Mouse (Mus musculus): ENCODE measurements around the gene Pigv.
"Not testable (repeated sequence)": the region's sequence is repeated elsewhere in the genome, so short reads cannot be mapped to it uniquely, and the experiment has no call there.

Pigv gene

DNA sequence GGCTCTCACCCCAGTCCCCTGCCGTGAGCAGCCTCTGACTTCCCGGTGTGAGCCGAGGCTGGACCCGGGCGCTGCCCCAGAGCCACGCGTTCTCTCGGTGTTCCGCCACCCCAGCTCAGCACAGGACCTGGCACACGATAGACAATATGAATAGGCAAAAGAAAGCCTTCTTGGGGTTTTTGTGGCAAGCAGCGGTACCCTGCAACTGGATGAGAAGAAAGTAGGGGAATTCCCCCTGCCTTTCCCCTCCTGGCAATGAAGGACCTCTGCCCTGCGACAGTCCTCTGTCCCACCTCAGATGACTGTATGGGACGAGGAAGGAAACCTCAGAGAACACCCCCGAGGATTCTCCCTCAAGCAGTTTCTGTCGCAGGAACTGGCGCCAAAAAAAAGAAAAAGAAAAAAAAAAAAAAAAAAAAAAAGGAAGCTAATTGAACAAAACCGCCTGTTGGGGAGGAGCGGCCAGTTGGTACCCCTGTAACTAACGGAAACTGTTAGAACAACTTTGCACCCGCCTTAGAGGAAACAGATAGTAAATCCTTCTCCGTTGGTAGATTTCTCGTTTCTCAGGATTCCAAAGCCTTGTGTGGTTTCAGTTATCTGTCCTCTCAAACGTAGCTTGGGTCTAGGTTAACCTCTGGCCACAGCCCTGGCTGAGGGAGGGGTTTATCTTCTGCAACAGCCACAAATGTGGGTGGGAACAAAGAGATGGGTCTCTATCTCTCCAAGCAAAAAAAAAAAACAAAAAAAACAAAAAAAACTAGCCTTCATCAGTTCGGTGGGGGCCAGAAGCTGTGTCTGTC, 599 bp upstream of the Pigv start:
- DNase-seq: peak; percentile 53

DNA sequence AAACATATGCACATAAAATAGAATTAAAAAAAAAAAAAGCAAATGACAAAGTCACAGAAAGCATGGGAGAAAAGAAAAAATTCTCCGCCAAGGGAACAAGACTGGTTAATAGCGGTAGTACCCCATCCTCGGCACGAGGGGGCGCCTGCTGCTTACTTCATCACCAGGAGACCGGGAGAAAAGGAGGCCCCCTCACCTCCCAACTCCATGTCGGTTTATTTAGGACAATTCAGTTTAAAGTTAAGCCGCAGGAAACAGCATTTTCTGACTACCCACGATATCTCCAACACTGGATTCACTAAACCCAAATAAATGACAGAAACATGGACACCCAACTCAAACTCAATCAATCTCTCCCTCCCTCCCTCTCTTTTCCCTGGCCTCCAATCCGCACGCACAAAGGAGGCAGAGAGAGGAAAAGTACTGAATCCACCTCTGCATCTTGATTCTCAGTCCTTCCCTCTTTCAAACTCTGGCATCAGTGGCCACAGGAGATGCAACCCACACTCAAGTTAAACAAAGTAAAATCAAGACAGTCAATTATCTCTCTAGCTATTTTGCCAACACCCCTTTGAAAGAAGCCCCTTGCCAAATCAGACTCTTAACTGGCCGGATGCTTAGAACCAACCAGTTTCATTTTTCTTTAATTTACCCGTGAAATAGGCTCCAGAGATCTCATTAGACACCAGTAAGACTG, 1.1 kb downstream of the Pigv start:
- DNase-seq: peak; percentile 86

DNA sequence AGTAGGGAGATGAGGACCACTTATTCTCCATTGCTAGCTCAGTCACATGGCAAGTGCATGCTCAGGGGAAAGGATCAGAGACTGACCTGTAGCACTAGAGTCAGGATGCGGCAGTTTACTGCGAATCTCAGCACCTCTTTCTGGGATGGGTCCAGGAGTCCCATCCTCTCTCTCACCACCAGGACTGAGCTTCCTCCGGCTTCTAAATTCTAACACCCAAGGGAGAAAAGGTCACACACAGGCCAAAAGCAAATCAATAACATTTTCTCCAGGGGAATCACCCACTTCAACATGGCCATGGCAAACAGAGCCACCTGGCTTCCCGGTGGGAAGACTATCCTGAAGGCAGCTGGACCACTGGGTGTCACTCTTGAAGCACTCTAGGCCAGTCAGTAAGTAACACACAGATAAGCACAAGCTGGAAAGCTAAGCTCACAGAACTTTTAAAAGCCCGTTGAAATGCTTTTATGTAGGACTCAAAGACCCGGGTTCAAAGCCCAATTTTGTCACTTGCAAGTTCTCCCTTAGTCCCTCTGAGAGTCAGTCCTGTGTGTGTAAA, 2.7 kb downstream of the Pigv start:
- peak; percentile 38 for DNase-seq

DNA sequence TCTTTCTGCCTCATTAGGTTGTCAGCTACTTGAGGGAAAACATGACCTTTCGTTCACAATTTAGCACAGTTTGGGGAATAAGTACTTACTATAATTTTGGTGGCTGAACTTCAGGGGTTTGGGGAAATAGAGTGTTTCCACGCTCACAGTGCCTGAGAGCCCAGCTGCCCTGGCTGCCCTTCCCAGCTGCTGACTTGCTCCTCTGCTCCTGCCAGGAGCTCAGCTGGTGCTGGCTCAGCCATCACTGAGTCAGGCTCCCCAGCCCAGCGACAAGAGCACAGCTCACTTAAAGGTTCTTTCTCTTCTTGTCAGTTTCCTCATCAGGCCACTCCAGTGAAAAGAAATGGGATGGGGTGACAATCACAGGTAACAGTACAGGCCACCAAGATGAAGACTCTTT, 3.9 kb downstream of the Pigv start:
- DNase-seq: no peak

DNA sequence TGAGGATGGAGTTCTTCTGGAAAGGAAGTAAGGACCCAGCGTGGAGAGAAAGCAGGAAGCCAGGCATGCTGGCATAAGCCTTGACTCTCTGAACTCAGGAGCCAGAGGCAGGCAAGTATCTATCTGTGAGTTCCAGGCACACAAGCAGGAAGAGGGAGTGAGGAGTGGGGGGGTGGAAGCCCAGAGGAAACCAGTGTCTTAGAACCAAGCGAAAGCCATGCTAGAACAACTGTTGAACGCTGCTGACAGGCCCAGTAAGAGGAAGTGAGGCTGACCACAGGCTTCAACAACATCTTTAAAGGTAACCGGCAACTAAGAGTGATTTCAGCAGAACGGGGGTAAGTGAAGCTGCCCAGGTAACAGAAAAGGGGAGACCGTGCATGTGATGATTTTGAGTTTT, 6.2 kb downstream of the Pigv start:
- DNase-seq: no peak

DNA sequence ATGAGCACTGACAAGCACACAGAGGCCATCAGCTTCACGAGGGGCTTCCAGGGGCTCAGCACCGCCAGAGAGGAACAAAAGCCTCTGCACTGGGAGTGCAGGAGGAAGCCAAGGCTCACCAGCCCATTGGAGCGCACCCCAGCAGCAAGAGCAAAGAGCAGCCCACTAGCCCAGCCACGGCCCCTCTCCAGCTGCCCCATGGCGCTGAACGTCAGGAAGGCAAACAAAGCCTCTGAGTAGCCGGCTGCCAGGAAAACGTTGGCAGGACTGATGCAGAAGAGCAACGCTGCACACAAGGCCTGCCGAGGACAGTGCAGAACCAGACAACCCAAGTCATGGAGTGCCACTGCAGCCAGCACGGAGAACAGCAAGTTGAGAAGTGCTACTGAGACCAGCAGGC, 7.3 kb downstream of the Pigv start:
- DNase-seq: no peak

DNA sequence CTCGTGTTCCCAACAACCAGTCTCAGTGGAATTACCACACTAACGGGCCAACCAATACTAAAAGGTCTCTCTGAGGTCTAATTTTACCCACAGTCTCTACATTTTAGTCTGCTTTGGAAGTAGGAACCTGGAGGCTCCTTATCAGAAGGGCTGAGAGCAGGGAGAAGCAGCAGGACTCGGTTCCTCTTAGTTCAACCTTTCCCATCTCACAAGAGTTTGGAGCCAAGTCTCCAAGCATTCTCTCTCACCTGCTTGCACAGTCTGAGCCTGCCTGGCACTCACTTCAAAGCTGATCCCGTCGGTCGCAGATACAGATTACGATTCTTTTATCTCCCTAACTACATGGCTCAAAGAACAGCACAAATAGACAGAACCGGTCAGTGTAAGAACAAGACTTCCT, 9.5 kb downstream of the Pigv start:
- no peak for DNase-seq

DNA sequence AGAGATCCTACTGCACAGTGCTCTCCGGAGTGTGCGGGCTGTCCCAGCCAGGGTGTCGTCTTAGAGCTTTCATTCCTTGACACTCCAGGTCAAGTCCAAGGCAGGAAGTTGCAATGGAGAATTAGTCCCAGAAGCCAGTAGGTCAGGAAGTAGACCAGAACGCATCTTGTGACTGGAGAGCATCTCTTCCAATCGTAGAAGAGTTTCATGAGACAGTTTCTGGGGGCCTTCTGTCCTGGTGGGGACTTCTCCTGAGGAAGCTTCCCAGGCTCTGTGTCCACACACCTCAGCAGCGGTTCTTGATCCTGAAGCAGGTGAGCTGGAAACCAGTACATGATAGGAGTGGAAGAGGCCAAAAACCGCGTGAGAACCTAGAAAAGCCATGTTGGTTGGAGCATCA, 10.0 kb downstream of the Pigv start:
- no peak for DNase-seq

DNA sequence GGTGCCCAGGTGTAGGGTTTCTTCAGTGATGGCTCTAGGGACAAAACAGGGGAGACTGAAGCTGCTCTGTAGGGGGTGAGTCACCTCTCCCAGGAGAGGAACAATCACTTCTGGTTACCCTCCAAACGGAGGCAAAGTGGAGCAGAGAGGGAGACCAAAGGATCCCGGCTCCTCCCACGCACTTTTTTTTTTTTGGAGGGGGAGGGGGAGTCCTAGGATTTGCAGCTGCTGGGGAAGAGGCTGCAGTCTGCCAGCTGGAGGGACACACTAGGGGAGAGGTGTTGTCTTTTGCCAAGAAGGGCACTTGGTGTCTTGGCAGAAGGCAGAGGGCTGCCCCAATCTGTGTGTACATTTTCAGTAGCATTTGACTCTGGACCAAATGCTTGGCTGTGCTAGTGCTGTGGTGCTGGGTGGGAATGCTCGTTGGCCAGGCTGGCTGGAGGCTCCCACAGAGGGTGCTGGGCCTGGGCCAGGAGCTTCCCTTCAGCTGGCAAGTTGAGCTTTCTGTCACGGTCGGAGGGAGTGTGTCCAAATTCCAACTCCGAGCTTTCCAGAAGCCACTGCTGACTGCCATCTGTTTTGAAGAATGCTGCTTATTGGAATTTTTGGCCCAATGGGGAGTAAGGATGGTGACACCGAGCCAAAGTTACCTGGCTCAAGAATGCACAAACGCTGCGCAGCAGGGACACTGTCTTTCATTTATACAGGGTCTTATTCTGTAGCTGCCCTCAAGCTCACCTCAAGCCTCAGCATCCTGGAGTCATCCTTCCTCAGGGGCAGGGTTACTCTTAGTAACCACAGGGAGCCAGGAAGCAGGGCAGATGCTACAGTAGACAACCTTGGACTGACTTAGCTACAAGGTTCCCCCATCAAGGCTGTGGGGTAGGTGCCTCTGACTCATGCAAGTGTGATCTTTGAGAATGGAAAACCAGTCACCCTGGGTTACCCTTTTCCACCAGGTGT, 12.0 kb downstream of the Pigv start:
- DNase-seq: peak; percentile 93

DNA sequence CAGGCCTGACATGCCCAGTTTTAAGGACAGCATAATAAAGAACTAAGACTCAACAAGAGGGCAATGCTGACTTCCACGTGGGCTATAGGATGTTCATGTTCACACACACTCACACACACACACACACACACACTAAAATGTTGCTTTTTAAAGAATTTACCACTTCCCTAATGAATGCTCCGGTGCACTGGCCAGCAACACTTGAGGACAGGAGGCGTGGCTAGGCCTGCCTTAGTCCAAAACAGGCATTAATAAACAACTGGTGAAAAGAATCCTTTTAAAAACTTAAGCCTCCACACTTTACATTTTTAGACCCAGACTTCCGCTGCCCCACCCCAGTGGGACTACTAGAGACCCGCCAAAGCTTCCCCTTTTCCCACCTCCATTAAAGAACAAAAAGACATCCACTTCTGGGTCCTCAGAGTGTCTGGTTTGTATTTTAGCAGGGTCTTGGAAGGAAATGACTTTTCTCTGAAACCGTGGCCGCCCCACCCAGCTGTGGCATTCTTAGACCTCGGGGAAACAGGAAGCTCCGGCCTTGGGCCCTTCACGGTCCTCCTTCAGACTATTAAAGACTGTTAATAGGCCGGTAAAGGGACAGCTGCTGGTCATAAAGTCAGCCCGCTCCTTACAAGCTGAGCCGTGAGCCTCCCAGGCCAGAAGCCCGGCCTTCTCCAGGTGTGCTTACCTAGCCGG, 12.8 kb downstream of the Pigv start:
- DNase-seq: peak; percentile 81

DNA sequence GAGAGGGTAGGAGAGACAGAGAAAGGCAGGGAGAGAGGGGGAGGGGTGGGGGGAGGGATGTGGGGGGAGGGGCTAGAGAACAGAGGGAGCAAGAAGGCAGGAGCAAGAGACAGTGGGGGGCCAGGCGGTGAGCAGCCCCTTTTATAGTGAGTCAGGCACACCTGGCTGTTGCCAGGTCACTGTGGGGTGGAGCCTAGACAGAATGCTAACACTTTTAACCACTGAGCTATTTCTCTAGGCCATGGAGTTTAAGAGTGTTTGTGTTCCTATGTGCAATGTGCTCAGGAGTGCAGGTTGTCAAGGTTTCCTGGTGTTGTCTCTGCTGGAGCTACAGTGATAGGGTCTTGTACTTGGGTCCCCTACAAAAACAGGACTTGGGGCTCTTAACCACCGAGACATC, 13.7 kb downstream of the Pigv start:
- no peak for DNase-seq

DNA sequence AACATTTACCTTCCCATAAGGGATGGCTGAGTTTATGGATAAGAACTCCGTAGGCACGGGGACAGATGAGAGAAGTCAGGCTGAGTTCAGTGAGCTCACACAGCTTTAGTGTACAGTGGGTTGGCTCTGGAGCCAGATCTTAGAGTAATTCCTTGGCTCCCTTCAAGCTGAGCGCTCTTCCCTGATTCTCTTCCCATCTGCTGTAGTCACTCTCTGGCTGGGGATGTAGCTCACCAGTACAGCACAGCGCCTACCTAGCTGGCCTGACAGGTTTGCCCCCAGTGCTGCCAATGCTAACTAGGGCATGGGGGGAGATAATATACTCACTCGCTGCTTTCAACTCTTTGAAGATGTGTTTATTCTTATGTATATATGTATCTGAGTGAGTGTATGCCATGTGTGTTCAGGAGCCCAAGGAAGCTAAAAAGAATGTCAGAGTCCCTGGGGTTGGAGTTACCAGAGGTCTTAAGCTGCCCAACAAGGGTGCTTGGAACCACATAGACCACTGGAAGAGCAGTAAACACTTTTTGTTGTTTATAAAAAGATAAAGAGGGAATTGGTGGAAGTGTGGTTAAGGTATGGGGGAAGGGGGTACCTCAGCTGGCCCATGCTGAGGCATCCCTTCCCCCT, 14.5 kb downstream of the Pigv start:
- no peak for DNase-seq

DNA sequence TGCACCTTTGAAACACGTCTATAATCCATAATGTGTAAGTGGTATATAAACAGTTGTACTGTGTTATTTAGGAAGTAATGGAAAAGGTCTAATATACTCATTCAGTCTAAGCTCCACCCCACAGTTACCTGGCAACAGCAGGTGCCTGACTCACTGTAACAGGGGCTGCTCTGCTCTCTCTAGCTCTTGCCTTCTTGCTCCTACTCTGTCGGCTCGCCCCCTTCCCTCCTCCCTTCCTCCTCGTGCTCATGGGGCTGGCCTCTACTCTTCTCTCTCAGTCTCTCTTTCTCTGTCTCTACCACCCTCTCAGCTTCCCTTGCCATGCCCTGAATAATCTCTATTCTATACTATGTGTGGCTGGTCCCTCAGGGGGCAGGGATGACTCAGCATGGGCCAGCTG, 15.4 kb downstream of the Pigv start:
- DNase-seq: no peak

DNA sequence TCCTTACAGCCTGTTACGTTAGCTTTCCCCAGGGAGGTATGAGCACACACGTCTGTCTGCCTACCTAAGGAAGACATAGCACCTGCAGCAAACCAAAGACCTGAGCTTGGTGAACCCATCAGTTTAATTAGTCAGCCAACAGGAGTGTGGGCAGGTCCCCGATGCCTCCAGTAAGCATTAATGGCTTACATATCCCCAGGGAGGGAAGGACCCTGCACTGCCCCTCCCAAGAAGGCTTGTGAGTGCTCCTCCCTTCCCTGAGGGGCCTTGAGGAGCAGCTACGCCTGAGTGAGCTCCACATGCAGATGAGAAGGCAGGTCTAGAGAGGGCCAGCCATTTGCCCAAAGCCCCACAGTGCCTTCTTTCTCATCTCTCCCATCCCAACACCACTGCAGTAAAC, 16.2 kb downstream of the Pigv start:
- DNase-seq: peak; percentile 37

DNA sequence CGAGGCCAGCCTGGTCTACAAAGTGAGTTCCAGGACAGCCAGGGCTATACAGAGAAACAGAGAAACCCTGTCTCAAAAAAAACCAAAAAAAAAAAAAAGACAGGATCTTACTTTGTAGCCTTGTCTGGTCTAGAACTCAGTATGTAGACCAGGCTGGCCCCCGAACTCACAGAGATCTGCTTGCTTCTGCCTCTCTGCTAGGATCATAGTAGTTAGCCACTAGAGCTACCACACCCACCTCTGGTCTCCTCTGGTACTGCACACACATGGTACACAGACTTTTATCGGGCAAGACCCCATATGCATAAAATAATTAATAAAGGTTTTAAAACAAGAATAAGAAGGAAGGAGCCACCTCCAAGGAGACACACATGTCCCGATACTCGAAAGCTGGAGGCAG, 18.4 kb downstream of the Pigv start:
- DNase-seq: not testable (repeated sequence)

DNA sequence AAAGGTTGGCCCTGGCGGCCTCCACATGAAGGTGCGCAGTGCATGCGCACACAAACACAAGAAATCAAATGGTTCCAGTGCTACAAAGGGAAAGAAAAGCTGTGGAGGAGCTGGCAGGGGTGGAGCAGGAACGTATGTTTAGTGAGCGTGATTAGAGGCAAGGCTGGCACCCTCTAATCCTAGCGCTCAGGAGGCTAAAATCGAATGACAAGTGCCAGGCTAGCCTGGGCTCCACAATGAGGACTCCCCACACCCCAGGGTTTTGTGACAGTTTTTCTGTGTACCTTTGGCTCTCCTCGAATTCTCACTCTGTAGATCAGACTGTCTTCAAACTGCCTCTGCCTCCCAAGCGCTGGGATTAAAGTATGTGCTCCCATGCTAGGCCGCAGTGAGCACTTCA, 19.7 kb downstream of the Pigv start:
- DNase-seq: no peak

DNA sequence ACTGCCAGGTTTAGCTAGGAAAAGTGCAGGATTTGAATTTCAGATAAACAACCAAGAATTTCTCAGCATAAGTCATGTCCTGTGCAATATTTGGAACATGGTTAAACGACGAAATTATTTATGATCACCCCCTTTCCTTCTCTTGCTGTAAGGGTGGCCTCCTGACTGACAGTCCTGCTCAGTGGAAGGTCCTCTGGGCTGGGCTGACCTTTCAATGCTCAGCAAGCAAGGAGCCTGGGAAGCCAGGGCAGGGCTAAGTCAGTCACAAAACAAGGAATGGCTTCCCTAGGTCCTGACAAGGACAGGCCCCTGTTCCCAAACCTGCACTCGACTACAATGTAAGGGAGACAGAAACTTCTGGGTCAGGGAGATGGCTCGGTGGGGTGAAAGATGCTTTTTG, 20.5 kb downstream of the Pigv start:
- DNase-seq: no peak

DNA sequence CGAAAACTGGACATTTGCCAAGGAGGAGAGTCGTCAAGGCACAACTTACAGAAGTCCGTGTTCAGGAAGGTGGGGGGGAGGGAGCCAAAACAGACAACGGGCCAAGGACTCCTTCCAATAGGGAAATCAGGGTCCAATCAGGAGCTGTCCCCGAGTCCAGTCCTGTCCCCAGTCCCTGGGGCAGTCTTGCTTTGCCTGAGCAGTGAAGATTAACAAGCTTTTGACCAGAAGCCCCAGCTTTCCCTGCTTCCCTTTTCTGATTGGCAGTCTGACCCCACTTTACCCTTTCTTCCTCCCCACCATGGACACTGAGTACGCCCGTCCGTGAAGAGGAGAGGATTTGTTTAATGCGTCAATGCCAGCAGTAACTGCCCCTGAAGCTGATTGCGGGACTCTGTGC, 21.0 kb downstream of the Pigv start:
- no peak for DNase-seq

DNA sequence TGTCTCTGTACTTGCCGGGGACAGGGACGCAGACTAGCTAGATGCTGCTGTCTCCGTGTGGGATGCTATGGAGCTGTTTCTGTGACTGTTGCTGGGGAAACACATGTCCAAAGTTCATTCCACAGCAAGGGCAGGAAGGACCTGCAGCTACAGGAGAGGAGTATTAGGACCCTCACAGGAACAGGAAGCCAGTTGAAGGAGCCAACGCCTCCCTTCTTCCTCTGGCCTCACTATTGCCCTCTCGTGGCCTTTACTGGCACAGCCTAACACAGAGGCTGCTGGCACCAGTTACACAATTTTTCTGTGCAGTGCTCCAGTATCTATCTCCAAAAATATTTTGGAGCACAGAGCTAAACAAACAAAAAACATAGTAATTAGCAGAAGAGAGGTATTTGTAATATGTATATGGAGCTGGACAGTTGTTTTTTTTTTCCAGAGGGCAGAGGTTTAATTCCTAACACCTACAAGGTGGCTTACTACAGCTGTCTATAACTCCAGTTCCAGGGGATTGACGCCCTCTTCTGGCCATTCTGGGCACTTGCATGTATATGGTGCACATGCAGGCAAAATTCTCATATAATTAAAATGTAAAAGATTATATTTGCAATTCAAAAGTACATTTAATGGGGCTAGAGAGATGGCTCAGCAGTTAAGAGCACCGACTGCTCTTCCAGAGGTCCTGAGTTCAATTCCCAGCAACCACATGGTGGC, 22.3 kb downstream of the Pigv start, which contains the start of gene Zdhhc18:
Gene Zdhhc18 (minus strand): TSS at position 166 of the 711 bp plus-strand sequence.
- peak; percentile 89 for DNase-seq

DNA sequence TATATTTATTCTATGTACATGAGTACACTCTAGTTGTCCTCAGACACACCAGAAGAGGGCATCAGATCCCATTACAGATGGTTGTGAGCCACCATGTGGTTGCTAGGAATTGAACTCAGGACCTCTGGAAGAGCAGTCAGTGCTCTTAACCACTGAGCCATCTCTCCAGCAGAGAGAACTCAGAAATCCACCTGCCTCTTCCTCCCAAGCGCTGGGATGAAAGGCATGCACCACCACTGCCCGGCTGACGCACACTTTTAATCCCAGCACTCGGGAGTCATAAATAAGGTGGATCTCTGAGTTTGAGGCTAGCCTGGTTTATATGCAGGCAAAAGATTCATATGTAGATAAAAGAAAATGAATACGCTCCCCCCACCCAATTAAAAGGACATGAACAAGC, 23.0 kb downstream of the Pigv start:
- DNase-seq: not testable (repeated sequence)

DNA sequence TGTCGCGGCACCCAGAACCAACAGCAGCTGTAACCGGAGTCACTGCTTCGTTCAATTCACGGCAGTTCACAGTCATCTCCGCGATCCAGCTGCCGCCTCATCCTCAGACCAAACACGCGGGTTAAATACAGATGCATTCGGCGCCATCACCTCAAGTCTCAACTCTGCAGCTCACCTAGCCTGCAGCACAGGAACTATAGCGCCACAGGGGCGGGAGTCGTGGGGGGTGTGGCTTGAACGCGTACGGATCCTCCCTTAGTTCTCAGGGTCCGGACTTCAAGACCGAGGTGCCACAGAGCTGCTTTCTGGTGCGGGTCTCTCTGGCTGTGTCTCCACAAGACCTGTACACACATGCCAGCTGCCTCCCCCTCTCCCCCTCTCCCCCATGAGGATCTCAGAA, 26.8 kb downstream of the Pigv start:
- DNase-seq: no peak

Measured in kidney, adult 18-20 months (tissue).